Mouse (Mus musculus) neutrophil, adult 59 days (primary cell): ENCODE data around the gene Ky. TPM values are rescaled to one million over a fixed set of nuclear protein-coding genes. Genes with fewer than 3 reads are reported as not detected.

Source experiments
- total RNA-seq, 2 experiments: library from RNA; stranded (reverse); gene quantifications; 1 replicate in 1 of 2; 2 replicates in 1 of 2; pipeline ENCODE4 v1.2.4; 2023

Gene Ky
- total RNA-seq, result under 1 TPM in 1 of 2 experiments, not detected in 1; 0.09 TPM

GRCm38 (mm10) chr9:102505700-102506585, at the start of gene Ky:
TSS of gene Ky (plus strand) at chr9:102505750.

Other genes with a start within 250 kb of the Ky start
- gene Ephb1, start 151.1 kb upstream of the Ky start, total RNA-seq, result under 1 TPM in 1 of 2 experiments, not detected in 1; 0.18 TPM
- gene Anapc13, start 120.5 kb downstream of the Ky start, total RNA-seq, result 10 to 100 TPM; 89.6 to 89.9 TPM
- gene Cep63, start 120.8 kb downstream of the Ky start, total RNA-seq, result 10 to 100 TPM; 22.6 TPM
- gene Amotl2, start 210.9 kb downstream of the Ky start, total RNA-seq, result 1 to 10 TPM; 7.4 to 9.5 TPM